Mouse (Mus musculus) heart, adult 2 months (tissue): ENCODE data around the gene Vmn2r9. TPM values are rescaled to one million over a fixed set of nuclear protein-coding genes. Genes with fewer than 3 reads are reported as not detected.
"Not testable (repeated sequence)": the region's sequence is repeated elsewhere in the genome, so short reads cannot be mapped to it uniquely, and the experiment has no call there.

ENCODE experiments used
- DNase-seq, 2 experiments: peaks; one replicate each; pipeline ENCODE4 v3.0.0; 2021
- H3K27ac ChIP-seq: fragments of 200-600 bp; 2 replicates; pipeline ENCODE4 v1.8.1; 2022
- H3K27me3 ChIP-seq: fragments of 200-500 bp; 2 replicates; pipeline ENCODE4 v1.6.1; 2012; ENCODE audit warnings: mild to moderate bottlenecking, low read length, inconsistent platforms, mixed read lengths; ENCODE audit not compliant: control insufficient read depth, insufficient read depth
- H3K36me3 ChIP-seq: fragments of 200-500 bp; 2 replicates; pipeline ENCODE4 v1.6.1; 2012; ENCODE audit warnings: low read length, inconsistent platforms; ENCODE audit not compliant: control insufficient read depth, insufficient read depth
- H3K4me1 ChIP-seq: fragments of 200-500 bp; 2 replicates; pipeline ENCODE4 v1.6.1; 2011; ENCODE audit warnings: low read length; ENCODE audit not compliant: control insufficient read depth, insufficient read depth
- H3K4me3 ChIP-seq: fragments of 200-600 bp; 2 replicates; pipeline ENCODE4 v1.8.1; 2022
- H3K79me2 ChIP-seq: fragments of 200-500 bp; replicated peaks from 2 replicates; pipeline ENCODE4 v1.6.1; 2012; ENCODE audit warnings: mild to moderate bottlenecking, inconsistent platforms, low read length, moderate library complexity, mixed read lengths; ENCODE audit not compliant: control insufficient read depth, insufficient read depth
- H3K9ac ChIP-seq: fragments of 200-500 bp; 2 replicates; pipeline ENCODE4 v1.6.1; 2012; ENCODE audit warnings: low read depth, mild to moderate bottlenecking, control low read depth, inconsistent platforms, low read length, mixed read lengths
- CTCF ChIP-seq: fragments of 200-600 bp; IDR thresholded peaks from 2 replicates; pipeline ENCODE4 v1.8.1; 2022; ENCODE audit warnings: antibody characterized with exemption, mild to moderate bottlenecking, moderate library complexity
- WGBS: fragments of 180-500 bp; shearing (Covaris S2); methylation state at CpG from one replicate; pipeline ENCODE4 v1.1.7; 2018; 5-methylcytosine and 5-hydroxymethylcytosine counted together
- intact Hi-C: fragments of 180-260 bp; cut with DNase I; formaldehyde crosslinking; loops from one replicate; pipeline ENCODE4 v1.15.1; 2025
- polyA plus RNA-seq: library from polyadenylated mRNA; depleted of rRNA; stranded (reverse); fragments of >200 nt; gene quantifications from 2 replicates; pipeline ENCODE4 v1.2.3, GENCODE M21; 2012; rRNA removed
- total RNA-seq, 2 experiments: library from RNA; stranded (reverse); gene quantifications; 2 replicates each; pipeline ENCODE4 v1.2.3; 2021

Vmn2r9 gene
- total and polyA plus RNA-seq, 3 experiments: not detected

DNA sequence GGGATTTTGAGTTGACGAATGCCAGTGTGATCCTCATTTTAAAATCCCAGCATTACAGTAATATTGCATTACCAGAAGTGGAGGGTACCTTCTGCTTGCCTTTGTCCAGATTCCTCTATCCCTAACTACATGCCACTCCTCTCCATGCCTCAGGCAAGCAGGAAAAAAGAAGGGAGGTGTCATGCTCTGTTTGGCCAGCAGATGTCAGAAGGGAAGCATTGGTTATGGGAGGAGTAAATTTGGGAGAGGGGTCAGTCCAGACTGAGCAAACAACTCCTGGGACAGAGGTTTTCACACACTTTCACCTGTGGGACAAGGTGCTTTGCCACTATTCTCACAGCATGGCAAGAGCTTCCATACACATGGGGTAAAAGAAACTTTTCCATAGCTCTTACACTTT lies 62.0 kb downstream of the Vmn2r9 start:
- H3K9ac ChIP-seq, intact Hi-C loops, DNase-seq, H3K27ac ChIP-seq, H3K4me3 ChIP-seq, H3K36me3 ChIP-seq, H3K4me1 ChIP-seq, H3K79me2 ChIP-seq, H3K27me3 ChIP-seq: not testable (repeated sequence)
- WGBS: 27% methylated on average over 1 of the region's 1 CpGs
- TF ChIP-seq CTCF: peak; percentile 43

Other genes starting within 250 kb of the Vmn2r9 start
- 10 to 100 TPM; 19.6 to 20.4 TPM for gene Gak, start 222.8 kb downstream of the Vmn2r9 start, total RNA-seq
- gene Gak, start 222.8 kb downstream of the Vmn2r9 start, polyA plus RNA-seq: 23.3 and 28.3 TPM in 2 replicates
- 1 to 10 TPM; 8.3 to 9.6 TPM for gene Tmem175, start 222.8 kb downstream of the Vmn2r9 start, total RNA-seq
- 26.1 and 36.0 TPM in 2 replicates for gene Tmem175, start 222.8 kb downstream of the Vmn2r9 start, polyA plus RNA-seq
- 10 to 100 TPM; 21.7 to 23.2 TPM for gene Idua, start 192.3 kb downstream of the Vmn2r9 start, total RNA-seq
- gene Idua, start 192.3 kb downstream of the Vmn2r9 start, polyA plus RNA-seq: 30.4 and 33.3 TPM in 2 replicates
- 1 to 10 TPM; 5.0 to 6.6 TPM for gene Dgkq, start 182.9 kb downstream of the Vmn2r9 start, total RNA-seq
- gene Dgkq, start 182.9 kb downstream of the Vmn2r9 start, polyA plus RNA-seq: 9.2 and 15.6 TPM in 2 replicates
- gene Slc26a1, start 177.0 kb downstream of the Vmn2r9 start, total RNA-seq: not detected
- gene Slc26a1, start 177.0 kb downstream of the Vmn2r9 start, polyA plus RNA-seq: 0.06 and 0.12 TPM in 2 replicates
- 10 to 100 TPM; 17.6 to 21.6 TPM for gene Fgfrl1, start 160.2 kb downstream of the Vmn2r9 start, total RNA-seq
- 33.5 and 36.5 TPM in 2 replicates for gene Fgfrl1, start 160.2 kb downstream of the Vmn2r9 start, polyA plus RNA-seq
- not detected for gene Rnf212, start 77.6 kb downstream of the Vmn2r9 start, total RNA-seq
- not detected in 2 replicates for gene Rnf212, start 77.6 kb downstream of the Vmn2r9 start, polyA plus RNA-seq
- not detected for gene Tmed11, start 57.2 kb downstream of the Vmn2r9 start, total RNA-seq
- gene Tmed11, start 57.2 kb downstream of the Vmn2r9 start, polyA plus RNA-seq: not detected in 2 replicates
- gene Vmn2r8, start 43.8 kb downstream of the Vmn2r9 start, total RNA-seq: not detected
- gene Vmn2r8, start 43.8 kb downstream of the Vmn2r9 start, polyA plus RNA-seq: not detected in 2 replicates
- gene Vmn2r10, start 153.9 kb upstream of the Vmn2r9 start, total RNA-seq: not detected
- not detected in 2 replicates for gene Vmn2r10, start 153.9 kb upstream of the Vmn2r9 start, polyA plus RNA-seq
- not detected for gene Vmn2r11, start 207.0 kb upstream of the Vmn2r9 start, total RNA-seq
- gene Vmn2r11, start 207.0 kb upstream of the Vmn2r9 start, polyA plus RNA-seq: not detected in 2 replicates
- not detected for gene Vmn2r12, start 245.3 kb upstream of the Vmn2r9 start, total RNA-seq
- not detected in 2 replicates for gene Vmn2r12, start 245.3 kb upstream of the Vmn2r9 start, polyA plus RNA-seq